Mouse (Mus musculus) lung, embryonic 14.5 days (tissue): Measurements from ENCODE around the gene Pax5. TPM values are rescaled to one million over a fixed set of nuclear protein-coding genes. Genes with fewer than 3 reads are reported as not detected.

Experiments used
- ATAC-seq: fragments of 200-750 bp; cut with Nextera tagmentation; 2 replicates; pipeline ENCODE4 v1.8.0; 2017; ENCODE audit warnings: mild to moderate bottlenecking, moderate TSS enrichment, moderate library complexity; ENCODE audit not compliant: insufficient read depth
- DNase-seq: peaks from one replicate; pipeline ENCODE4 v3.0.0-alpha.2; 2015
- H3K27ac ChIP-seq: fragments of 300-500 bp; sonication (generic); 2 replicates; pipeline ENCODE4 v1.5.1; 2014; ENCODE audit warnings: low read depth, mild to moderate bottlenecking, moderate library complexity
- H3K27me3 ChIP-seq: fragments of 300-500 bp; sonication (generic); 2 replicates; pipeline ENCODE4 v1.6.1; 2014; ENCODE audit warnings: low read length, control low read depth; ENCODE audit not compliant: insufficient read depth
- H3K36me3 ChIP-seq: fragments of 300-500 bp; sonication (generic); 2 replicates; pipeline ENCODE4 v1.6.1; 2014; ENCODE audit warnings: control low read depth; ENCODE audit not compliant: insufficient read depth
- H3K4me1 ChIP-seq: fragments of 300-500 bp; sonication (generic); 2 replicates; pipeline ENCODE4 v1.6.1; 2014; ENCODE audit warnings: antibody characterized with exemption, control low read depth; ENCODE audit not compliant: insufficient read depth
- H3K4me2 ChIP-seq: fragments of 300-500 bp; sonication (generic); 2 replicates; pipeline ENCODE4 v1.6.1; 2014; ENCODE audit warnings: mild to moderate bottlenecking
- H3K4me3 ChIP-seq: fragments of 300-500 bp; sonication (generic); 2 replicates; pipeline ENCODE4 v1.5.1; 2014; ENCODE audit warnings: low read depth, low read length
- H3K9ac ChIP-seq: fragments of 300-500 bp; sonication (generic); 2 replicates; pipeline ENCODE4 v1.6.1; 2014
- H3K9me3 ChIP-seq: fragments of 300-500 bp; sonication (generic); 2 replicates; pipeline ENCODE4 v1.6.1; 2016; ENCODE audit warnings: low read depth, low read length, control low read depth
- CTCF ChIP-seq: IDR thresholded peaks from 2 replicates; pipeline ENCODE4 v1.5.1; 2016; ENCODE audit warnings: antibody characterized with exemption, low read depth
- WGBS: fragments of 180-500 bp; shearing (Covaris S2); extraction: QIAGEN DNeasy Blood & Tissue Kit; methylation state at CpG from one replicate; pipeline ENCODE4 v1.1.7; 2014; 5-methylcytosine and 5-hydroxymethylcytosine counted together
- polyA plus RNA-seq: library from polyadenylated mRNA; unstranded; fragments of >200 nt; fragmentation: Nextera tagmentation; extraction: Ambion mirVana; gene quantifications from 2 replicates; pipeline ENCODE4 v1.2.1, GENCODE M21; 2014

Gene Pax5
- polyA plus RNA-seq, 1 experiment from 2014 or later = not detected

DNA sequence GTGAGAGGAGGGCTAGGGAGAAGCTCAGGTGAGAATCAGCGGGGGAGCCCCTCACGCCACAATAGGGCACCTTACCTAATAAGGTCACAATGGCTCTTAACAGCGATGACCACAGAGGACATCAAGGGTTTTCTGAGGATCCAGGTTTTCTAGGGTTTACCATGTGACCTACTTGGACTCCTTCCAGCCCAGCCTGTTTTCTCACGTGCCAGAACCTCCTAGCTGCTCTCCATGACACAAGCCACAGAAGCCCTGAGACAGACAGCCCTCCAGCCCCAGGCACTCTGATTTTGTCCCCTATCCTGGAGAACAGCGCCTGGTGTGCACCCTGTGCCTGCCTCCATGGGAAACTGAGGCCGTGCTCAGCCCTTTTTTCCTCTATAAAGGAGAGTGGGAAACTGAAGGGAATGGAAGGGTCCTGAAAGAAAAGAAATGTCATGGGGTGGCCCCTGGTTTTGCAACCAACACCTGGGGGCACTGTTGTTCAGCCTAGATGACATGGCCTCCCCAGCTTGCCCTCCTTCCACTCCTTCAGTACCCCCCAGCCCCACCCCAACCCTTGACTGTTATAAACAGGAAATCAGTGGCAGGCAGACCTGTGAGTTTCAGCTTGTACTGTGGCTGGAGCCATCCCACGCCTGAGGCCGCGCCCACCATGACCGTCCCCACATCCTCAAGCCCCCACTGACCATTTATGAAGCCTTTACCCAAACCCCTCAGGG, 37.9 kb downstream of the Pax5 start:
- no peaks in the 10 kb centered on the region for H3K4me1 ChIP-seq
- no peak for ATAC-seq
- H3K36me3 ChIP-seq = no peaks in the 10 kb centered on the region
- no peak overlapping the region for H3K9ac ChIP-seq
- 44% methylated on average over 10 of the region's 10 CpGs for WGBS
- no peak; the same call in 1 of the 2 replicates for TF ChIP-seq CTCF
- H3K4me2 ChIP-seq = no peak overlapping the region
- no peaks in the 10 kb centered on the region for H3K27me3 ChIP-seq
- H3K4me3 ChIP-seq = no peak overlapping the region
- DNase-seq = peak; percentile 7
- no peak overlapping the region for H3K27ac ChIP-seq
- H3K9me3 ChIP-seq = no peaks in the 10 kb centered on the region

DNA sequence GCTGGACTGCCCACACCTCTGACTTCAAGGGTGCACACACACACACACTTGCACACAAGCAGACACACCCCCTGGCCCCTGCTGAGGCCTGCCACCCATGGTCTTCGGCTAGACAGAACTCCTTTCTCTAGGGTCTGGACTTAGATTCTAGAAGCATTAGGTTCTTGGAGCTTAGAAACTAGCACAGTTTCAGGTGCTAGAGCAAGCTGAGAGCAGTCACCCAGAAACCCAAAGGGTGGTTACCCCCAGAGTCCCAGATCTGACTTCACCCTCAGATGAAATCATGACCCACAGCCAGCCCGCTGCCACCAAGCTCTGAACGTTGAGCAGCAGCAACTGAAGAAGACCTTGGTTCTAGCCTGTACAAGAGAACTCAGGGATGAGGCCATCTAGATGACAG, 38.8 kb downstream of the Pax5 start:
- no peaks in the 10 kb centered on the region for H3K4me1 ChIP-seq
- WGBS = 77% methylated on average over 3 of the region's 3 CpGs
- TF ChIP-seq CTCF = no peak
- H3K9me3 ChIP-seq = no peaks in the 10 kb centered on the region
- no peak for DNase-seq
- H3K36me3 ChIP-seq = no peaks in the 10 kb centered on the region
- H3K4me3 ChIP-seq = no peak overlapping the region
- no peak overlapping the region for H3K27ac ChIP-seq
- H3K27me3 ChIP-seq = no peaks in the 10 kb centered on the region
- no peak for ATAC-seq
- no peak overlapping the region for H3K9ac ChIP-seq
- H3K4me2 ChIP-seq = no peak overlapping the region

DNA sequence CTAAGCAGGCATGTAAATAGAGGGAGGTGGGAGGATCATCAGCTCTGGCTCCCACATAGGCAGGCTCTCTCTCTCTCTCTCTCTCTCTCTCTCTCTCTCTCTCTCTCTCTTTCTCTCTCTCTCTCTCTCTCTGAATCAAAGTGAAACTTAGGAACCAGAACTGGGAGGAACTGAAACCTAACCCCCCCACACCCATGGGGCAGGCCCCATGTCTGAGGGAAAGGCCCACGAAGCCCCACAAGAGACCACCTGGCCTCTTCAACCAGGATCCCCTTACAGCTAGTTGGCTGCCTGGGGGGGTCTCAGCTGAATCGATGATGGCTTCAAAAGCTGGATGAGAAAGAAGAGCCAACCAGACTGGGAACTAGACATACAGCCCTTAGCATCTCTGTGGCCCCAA, 39.3 kb downstream of the Pax5 start:
- H3K4me3 ChIP-seq = no peak overlapping the region
- H3K27me3 ChIP-seq = 0 out of 2 replicates have a peak, but pooled peaks cover under 1% of the 10 kb centered on the region
- H3K4me2 ChIP-seq = no peak overlapping the region
- no peak for TF ChIP-seq CTCF
- no peaks in the 10 kb centered on the region for H3K4me1 ChIP-seq
- H3K36me3 ChIP-seq = no peaks in the 10 kb centered on the region
- WGBS = 80% methylated on average over 2 of the region's 2 CpGs
- no peak overlapping the region for H3K27ac ChIP-seq
- H3K9me3 ChIP-seq = no peaks in the 10 kb centered on the region
- no peak overlapping the region for H3K9ac ChIP-seq
- DNase-seq (no peak), ATAC-seq (no peak)

DNA sequence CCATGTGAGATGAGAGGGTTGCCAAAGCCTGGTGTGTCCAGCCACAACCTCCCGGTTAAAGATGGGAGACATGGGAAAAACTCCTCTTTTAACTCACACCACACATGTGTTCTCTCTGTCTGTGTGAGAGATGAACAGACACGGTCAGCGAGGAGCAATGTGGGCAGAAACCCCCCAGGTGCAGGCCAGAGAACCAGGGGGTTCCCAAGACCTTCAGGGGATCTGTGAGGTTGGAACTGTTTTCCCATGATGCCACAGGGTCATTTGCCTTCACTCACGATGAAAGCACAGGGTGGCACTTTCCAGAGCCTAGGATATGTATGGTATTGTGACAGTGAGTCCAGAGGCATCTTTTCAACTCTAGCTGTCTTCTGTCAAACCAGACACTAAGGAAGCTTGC, 39.9 kb downstream of the Pax5 start:
- no peak for TF ChIP-seq CTCF

DNA sequence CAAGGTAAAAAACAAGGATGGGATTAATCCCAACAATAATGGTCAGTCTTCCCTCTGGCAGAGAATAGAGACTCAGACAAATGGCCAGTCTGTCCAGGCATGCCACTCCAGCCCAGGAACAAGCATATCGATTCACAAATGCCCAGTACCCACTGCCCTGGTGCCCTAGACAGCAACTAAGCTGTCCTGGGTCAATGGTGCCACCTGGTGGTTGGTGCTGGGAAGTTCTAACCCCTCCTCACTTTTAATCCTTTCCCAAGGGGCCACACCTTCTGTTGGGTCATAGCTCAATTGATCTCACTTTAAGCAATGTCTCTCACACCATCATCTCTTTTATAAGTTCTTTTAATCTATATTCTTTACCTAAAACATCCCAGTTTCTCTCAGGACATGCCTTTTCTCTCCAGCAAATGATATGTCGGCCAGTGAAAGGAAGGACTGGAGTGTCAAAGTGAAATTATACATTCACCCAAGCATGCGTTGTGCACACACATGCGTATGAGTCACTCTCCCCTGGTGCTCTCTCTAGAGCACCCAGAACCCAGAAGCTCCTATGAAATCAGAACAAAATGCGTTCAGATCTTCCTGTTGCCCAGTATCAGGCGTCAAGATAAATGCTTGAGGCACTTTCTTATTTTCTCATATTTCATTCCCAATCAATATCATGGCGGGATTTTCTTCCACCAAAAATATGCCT, 40.7 kb downstream of the Pax5 start:
- peak; percentile 44 for DNase-seq
- no peak for ATAC-seq
- no peak overlapping the region for H3K4me2 ChIP-seq
- no peak overlapping the region for H3K4me3 ChIP-seq
- H3K27ac ChIP-seq = no peak overlapping the region
- no peak overlapping the region for H3K9ac ChIP-seq
- H3K36me3 ChIP-seq = no peaks in the 10 kb centered on the region
- 81% methylated on average over 7 of the region's 7 CpGs for WGBS
- H3K4me1 ChIP-seq = no peaks in the 10 kb centered on the region
- H3K27me3 ChIP-seq = peaks cover 14% of the 10 kb centered on the region
- H3K9me3 ChIP-seq = no peaks in the 10 kb centered on the region
- TF ChIP-seq CTCF = peak; percentile 73

More for the DNA sequence above, 39.9 kb downstream of the Pax5 start:
- no peak overlapping the region for H3K4me3 ChIP-seq
- WGBS = 66% methylated on average over 4 of the region's 4 CpGs
- no peak for DNase-seq
- H3K27me3 ChIP-seq = peaks cover 7% of the 10 kb centered on the region
- no peaks in the 10 kb centered on the region for H3K4me1 ChIP-seq
- no peak overlapping the region for H3K27ac ChIP-seq
- no peak overlapping the region for H3K9ac ChIP-seq
- H3K4me2 ChIP-seq = no peak overlapping the region
- H3K9me3 ChIP-seq = no peaks in the 10 kb centered on the region
- ATAC-seq = no peak
- no peaks in the 10 kb centered on the region for H3K36me3 ChIP-seq

DNA sequence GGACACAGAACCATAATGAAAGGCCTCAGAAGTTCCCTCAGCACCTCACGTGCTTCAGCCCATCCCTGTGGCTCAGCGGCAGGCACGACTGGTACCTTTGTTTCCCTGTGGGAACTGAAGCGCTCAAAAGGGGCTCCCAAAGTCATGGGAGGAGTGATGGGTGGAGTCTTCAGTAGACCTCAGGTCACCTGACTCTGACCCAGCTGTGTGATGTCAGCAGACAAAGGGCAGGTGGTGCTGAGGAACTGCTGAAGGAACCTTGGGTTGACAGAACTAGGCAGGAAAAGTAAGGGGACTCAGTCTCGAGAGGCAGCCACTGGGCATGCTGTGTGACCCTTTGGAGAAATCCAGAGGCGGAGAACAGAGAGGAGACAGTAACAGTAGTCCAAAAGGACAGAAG, 41.7 kb downstream of the Pax5 start:
- Histone ChIP-seq H3K9me3 (no peaks in the 10 kb centered on the region), H3K27ac (no peak overlapping the region), H3K9ac (no peak overlapping the region), H3K4me2 (no peak overlapping the region), H3K4me3 (no peak overlapping the region), H3K27me3 (peaks cover 25% of the 10 kb centered on the region), H3K4me1 (no peaks in the 10 kb centered on the region; the same call in 1 of the 2 replicates), H3K36me3 (no peaks in the 10 kb centered on the region)
- whole genome bisulfite sequencing = 69% methylated on average over 6 of the region's 6 CpGs
- DNase-seq (no peak), ATAC-seq (no peak)
- no peak for TF ChIP-seq CTCF

DNA sequence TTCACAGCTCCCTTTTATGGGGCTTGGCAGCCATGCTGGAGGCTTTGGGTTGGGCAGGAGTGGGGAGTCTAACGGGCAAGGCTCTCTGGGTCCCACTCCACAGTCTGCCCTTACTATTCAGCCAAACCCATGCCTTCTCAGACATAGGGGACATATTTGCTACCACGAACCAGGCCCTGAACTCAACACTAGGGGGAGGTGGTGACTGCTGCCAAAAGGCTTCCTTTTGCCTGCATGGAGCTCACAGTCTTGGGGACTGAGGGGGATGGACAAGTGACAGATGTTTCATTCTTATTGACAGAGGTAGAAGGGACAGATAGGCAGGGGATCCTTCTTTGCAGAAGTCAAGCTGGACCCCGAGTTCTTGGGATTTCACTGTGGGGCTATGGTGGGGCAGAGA, 42.1 kb downstream of the Pax5 start:
- Histone ChIP-seq H3K36me3 (no peaks in the 10 kb centered on the region), H3K4me1 (no peaks in the 10 kb centered on the region; the same call in 1 of the 2 replicates), H3K9me3 (no peaks in the 10 kb centered on the region), H3K9ac (no peak overlapping the region), H3K4me2 (no peak overlapping the region), H3K4me3 (no peak overlapping the region), H3K27me3 (peaks cover 29% of the 10 kb centered on the region), H3K27ac (no peak overlapping the region)
- DNase-seq (no peak), ATAC-seq (no peak)
- 48% methylated on average over 3 of the region's 3 CpGs for WGBS
- TF ChIP-seq CTCF = peak; percentile 26; the same call in 1 of the 2 replicates
